Mouse (Mus musculus) midbrain, embryonic 14.5 days (tissue): ENCODE data around the gene Dgat2. TPM values are rescaled to one million over a fixed set of nuclear protein-coding genes. Genes with fewer than 3 reads are reported as not detected.

Source experiments
- ATAC-seq: fragments of 200-750 bp; cut with Nextera tagmentation; 2 replicates; pipeline ENCODE4 v1.8.0; 2017; ENCODE audit warnings: moderate number of reproducible peaks, moderate library complexity; ENCODE audit not compliant: low FRiP score, low TSS enrichment
- DNase-seq: peaks from one replicate; pipeline ENCODE4 v3.0.0-alpha.2; 2015
- H3K27ac ChIP-seq: fragments of 300-500 bp; sonication (generic); replicated peaks from 2 replicates; pipeline ENCODE4 v1.5.1; 2014; ENCODE audit warnings: mild to moderate bottlenecking, low read depth, low read length, moderate library complexity
- H3K27me3 ChIP-seq: fragments of 300-500 bp; sonication (generic); 2 replicates; pipeline ENCODE4 v1.6.1; 2014; ENCODE audit warnings: low read length, control low read depth, mixed read lengths; ENCODE audit not compliant: control insufficient read depth, insufficient read depth
- H3K36me3 ChIP-seq: fragments of 300-500 bp; sonication (generic); 2 replicates; pipeline ENCODE4 v1.6.1; 2014; ENCODE audit warnings: low read length, control low read depth; ENCODE audit not compliant: control insufficient read depth, insufficient read depth
- H3K4me1 ChIP-seq: fragments of 300-500 bp; sonication (generic); 2 replicates; pipeline ENCODE4 v1.6.1; 2014; ENCODE audit warnings: mild to moderate bottlenecking, antibody characterized with exemption, low read length, control low read depth; ENCODE audit not compliant: control insufficient read depth, insufficient read depth
- H3K4me2 ChIP-seq: fragments of 300-500 bp; sonication (generic); 2 replicates; pipeline ENCODE4 v1.6.1; 2014; ENCODE audit warnings: mild to moderate bottlenecking, low read length, moderate library complexity
- H3K4me3 ChIP-seq: fragments of 300-500 bp; sonication (generic); replicated peaks from 2 replicates; pipeline ENCODE4 v1.5.1; 2014; ENCODE audit warnings: low read depth, low read length
- H3K9ac ChIP-seq: fragments of 300-500 bp; sonication (generic); replicated peaks from 2 replicates; pipeline ENCODE4 v1.6.1; 2014; ENCODE audit warnings: mild to moderate bottlenecking, low read length, moderate library complexity
- H3K9me3 ChIP-seq: fragments of 300-500 bp; sonication (generic); 2 replicates; pipeline ENCODE4 v1.6.1; 2016; ENCODE audit warnings: low read length, control low read depth, mixed read lengths; ENCODE audit not compliant: control insufficient read depth
- WGBS: fragments of 180-500 bp; shearing (Covaris S2); extraction: QIAGEN DNeasy Blood & Tissue Kit; methylation state at CpG from one replicate; pipeline ENCODE4 v1.1.7; 2014; 5-methylcytosine and 5-hydroxymethylcytosine counted together
- polyA plus RNA-seq: library from polyadenylated mRNA; unstranded; fragments of >200 nt; fragmentation: Nextera tagmentation; extraction: Ambion mirVana; gene quantifications from 2 replicates; pipeline ENCODE4 v1.2.1, GENCODE M21; 2014

Dgat2 gene
- polyA plus RNA-seq, 1 experiment from 2014 or later: 15.1 TPM

DNA sequence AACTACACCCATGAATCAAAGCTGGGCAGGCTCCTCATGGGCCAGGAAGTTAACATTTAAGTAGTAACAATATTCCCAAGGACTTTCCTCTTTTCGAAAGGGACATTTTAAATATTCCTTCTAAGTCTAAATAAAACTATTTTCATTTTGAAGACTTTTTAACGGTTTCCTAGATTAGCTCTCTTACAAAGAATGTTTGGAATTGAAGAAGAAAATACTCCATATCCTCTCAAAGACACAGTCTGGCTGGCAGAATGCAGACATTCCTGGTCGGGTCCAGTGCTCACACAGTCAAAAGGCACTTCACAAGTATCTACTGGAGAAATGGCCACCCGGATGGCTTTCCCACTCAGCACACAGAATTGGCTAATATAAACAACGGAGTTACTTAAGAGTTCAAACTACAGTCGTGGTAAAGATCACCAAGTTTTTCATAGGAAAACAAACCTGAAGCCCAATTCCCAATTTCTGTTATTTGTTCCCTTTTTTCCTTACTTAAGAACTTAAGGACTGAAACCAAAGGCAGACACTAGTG is 50.6 kb downstream of the Dgat2 start:
- H3K9me3 ChIP-seq: no peaks in the 10 kb centered on the region
- no peaks in the 10 kb centered on the region for H3K36me3 ChIP-seq
- H3K4me1 ChIP-seq: 0 out of 2 replicates have a peak, but pooled peaks cover 3% of the 10 kb centered on the region
- no peak overlapping the region for H3K27ac ChIP-seq
- H3K4me3 ChIP-seq: no peak overlapping the region
- no peak for ATAC-seq
- WGBS: 84% methylated on average over 6 of the region's 6 CpGs
- no peak overlapping the region for H3K4me2 ChIP-seq
- H3K27me3 ChIP-seq: no peaks in the 10 kb centered on the region
- no peak for DNase-seq
- no peak overlapping the region for H3K9ac ChIP-seq

GRCm38 (mm10) chr7:99128965-99129364 is 53.6 kb downstream of the Dgat2 start:
- H3K9ac ChIP-seq: no peak overlapping the region
- H3K36me3 ChIP-seq: no peaks in the 10 kb centered on the region
- H3K4me1 ChIP-seq: 0 out of 2 replicates have a peak, but pooled peaks cover 3% of the 10 kb centered on the region
- no peak overlapping the region for H3K27ac ChIP-seq
- DNase-seq (no peak), ATAC-seq (no peak)
- H3K27me3 ChIP-seq: no peaks in the 10 kb centered on the region
- no peak overlapping the region for H3K4me3 ChIP-seq
- H3K9me3 ChIP-seq: peaks cover 4% of the 10 kb centered on the region; the same call in 1 of the 2 replicates
- H3K4me2 ChIP-seq: no peak overlapping the region
- WGBS: 95% methylated on average over 8 of the region's 8 CpGs

DNA sequence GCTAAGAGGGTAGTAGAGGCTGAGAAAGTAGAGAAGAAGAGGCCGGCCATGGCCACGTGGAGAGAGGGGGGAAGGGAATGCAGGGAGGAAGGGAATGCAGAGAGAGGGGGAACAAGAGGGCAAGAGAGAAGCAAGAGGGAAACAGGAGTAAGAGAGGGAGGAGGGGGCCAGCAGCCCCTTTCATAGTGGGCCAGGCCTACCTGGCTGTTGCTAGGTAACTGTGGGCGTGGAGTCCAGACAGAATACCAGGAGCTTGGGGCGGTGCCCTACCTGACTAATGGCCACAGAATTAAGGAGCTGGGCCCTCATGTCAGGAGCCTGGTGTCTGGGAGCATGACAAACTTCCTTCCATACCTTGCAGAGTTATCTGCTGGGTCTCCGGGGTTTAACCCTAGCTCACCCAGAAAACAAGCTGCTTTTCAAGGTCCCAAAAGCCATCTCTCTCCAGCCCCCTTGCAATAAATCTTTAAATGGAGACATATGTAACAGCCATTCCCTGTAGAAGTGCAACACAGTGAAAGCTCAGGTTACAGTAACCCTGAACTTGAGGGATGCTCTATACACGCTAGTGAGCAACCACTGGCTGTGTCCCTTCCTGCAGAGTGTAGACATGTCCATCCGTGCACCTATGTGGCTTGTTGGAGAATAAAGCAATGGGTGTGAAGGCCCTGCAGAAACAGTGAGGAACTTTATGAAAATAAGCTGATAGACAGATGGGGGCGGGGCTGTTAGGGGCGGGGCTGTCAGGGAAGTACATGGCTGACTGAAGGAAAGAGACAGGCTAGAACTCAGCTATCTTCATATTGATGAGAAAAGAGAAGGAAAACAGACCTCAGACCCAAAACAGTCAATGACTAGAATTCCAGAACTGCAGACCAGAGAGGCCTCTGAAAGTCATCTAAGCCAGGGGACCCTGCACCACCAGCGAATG is 54.2 kb downstream of the Dgat2 start:
- H3K9ac ChIP-seq: no peak overlapping the region
- WGBS: 54% methylated on average over 10 of the region's 10 CpGs

GRCm38 (mm10) chr7:99126057-99126456 is 56.5 kb downstream of the Dgat2 start:
- 0 out of 2 replicates have a peak, but pooled peaks cover 3% of the 10 kb centered on the region for H3K4me1 ChIP-seq
- H3K9ac ChIP-seq: no peak overlapping the region
- WGBS: 86% methylated on average over 8 of the region's 8 CpGs
- H3K27ac ChIP-seq: no peak overlapping the region
- no peak overlapping the region for H3K4me3 ChIP-seq
- no peak overlapping the region for H3K4me2 ChIP-seq
- H3K9me3 ChIP-seq: peaks cover 4% of the 10 kb centered on the region; the same call in 1 of the 2 replicates
- no peaks in the 10 kb centered on the region for H3K36me3 ChIP-seq
- H3K27me3 ChIP-seq: no peaks in the 10 kb centered on the region
- DNase-seq: no peak
- no peak for ATAC-seq

More for the DNA sequence above, 54.2 kb downstream of the Dgat2 start:
- Histone ChIP-seq H3K36me3 (no peaks in the 10 kb centered on the region), H3K27ac (no peak overlapping the region), H3K4me1 (0 out of 2 replicates have a peak, but pooled peaks cover 3% of the 10 kb centered on the region), H3K4me2 (no peak overlapping the region), H3K9me3 (peaks cover 4% of the 10 kb centered on the region; the same call in 1 of the 2 replicates), H3K27me3 (no peaks in the 10 kb centered on the region), H3K4me3 (no peak overlapping the region)
- DNase-seq (no peak), ATAC-seq (no peak)

GRCm38 (mm10) chr7:99122651-99123050 is 59.9 kb downstream of the Dgat2 start:
- WGBS: 69% methylated on average over 5 of the region's 5 CpGs
- no peak overlapping the region for H3K9ac ChIP-seq

DNA sequence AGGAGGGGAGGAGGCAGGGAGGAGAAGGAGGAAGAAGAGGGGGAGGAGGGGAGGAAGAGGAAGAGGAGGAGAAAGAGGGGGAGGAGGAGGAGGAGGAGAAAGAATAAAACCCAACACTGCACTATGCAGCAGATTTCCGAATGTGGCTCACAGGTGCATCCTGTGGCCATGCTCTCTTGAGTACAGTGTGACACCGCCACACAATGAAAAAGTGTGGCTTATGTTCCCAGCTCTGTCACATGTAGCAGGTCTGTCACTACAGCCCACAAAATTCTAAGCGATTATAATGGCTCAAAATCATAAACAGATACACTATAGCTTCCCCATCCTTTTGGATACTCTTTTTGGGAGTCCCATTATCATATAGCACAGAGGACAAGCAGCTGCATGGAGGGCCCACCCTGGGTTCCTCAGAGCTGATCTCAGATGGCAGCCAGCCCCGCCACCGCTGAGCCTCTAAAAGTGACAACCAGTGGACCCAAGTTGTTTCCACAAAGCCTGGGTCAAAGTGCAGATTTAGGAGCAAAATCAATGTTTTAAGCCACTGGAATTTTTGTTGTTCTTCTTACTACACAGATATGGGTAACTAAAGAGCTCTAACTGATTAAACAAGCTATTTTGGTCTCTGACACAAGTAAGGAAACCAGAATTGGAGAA is 61.5 kb downstream of the Dgat2 start:
- Histone ChIP-seq H3K4me2 (no peak overlapping the region), H3K27ac (no peak overlapping the region), H3K36me3 (0 out of 2 replicates have a peak, but pooled peaks cover 2% of the 10 kb centered on the region), H3K9ac (no peak overlapping the region), H3K4me1 (no peaks in the 10 kb centered on the region), H3K9me3 (peaks cover 4% of the 10 kb centered on the region; the same call in 1 of the 2 replicates), H3K4me3 (no peak overlapping the region), H3K27me3 (no peaks in the 10 kb centered on the region)
- no peak for DNase-seq
- ATAC-seq: no peak
- 90% methylated on average over 5 of the region's 5 CpGs for WGBS

More at GRCm38 (mm10) chr7:99122651-99123050, 59.9 kb downstream of the Dgat2 start:
- Histone ChIP-seq H3K9me3 (peaks cover 4% of the 10 kb centered on the region; the same call in 1 of the 2 replicates), H3K36me3 (no peaks in the 10 kb centered on the region), H3K4me1 (0 out of 2 replicates have a peak, but pooled peaks cover 3% of the 10 kb centered on the region), H3K27me3 (no peaks in the 10 kb centered on the region), H3K27ac (no peak overlapping the region), H3K4me2 (no peak overlapping the region), H3K4me3 (no peak overlapping the region)
- ATAC-seq: no peak
- no peak for DNase-seq

- WGBS: 81% methylated on average over 4 of the region's 4 CpGs
- Histone ChIP-seq H3K9me3 (peaks cover 4% of the 10 kb centered on the region; the same call in 1 of the 2 replicates), H3K9ac (no peak overlapping the region), H3K4me3 (no peak overlapping the region), H3K36me3 (0 out of 2 replicates have a peak, but pooled peaks cover 2% of the 10 kb centered on the region), H3K4me1 (no peaks in the 10 kb centered on the region), H3K27me3 (no peaks in the 10 kb centered on the region), H3K27ac (no peak overlapping the region), H3K4me2 (no peak overlapping the region)
- DNase-seq: no peak
- ATAC-seq: no peak
Measured at GRCm38 (mm10) chr7:99120082-99120481, 62.4 kb downstream of the Dgat2 start.

GRCm38 (mm10) chr7:99116781-99117180 is 65.7 kb downstream of the Dgat2 start:
- Histone ChIP-seq H3K4me1 (no peaks in the 10 kb centered on the region), H3K4me3 (no peak overlapping the region), H3K9me3 (no peaks in the 10 kb centered on the region), H3K27me3 (no peaks in the 10 kb centered on the region), H3K9ac (no peak overlapping the region), H3K36me3 (0 out of 2 replicates have a peak, but pooled peaks cover 2% of the 10 kb centered on the region), H3K4me2 (no peak overlapping the region), H3K27ac (no peak overlapping the region)
- DNase-seq (no peak), ATAC-seq (no peak)
- WGBS: 78% methylated on average over 3 of the region's 3 CpGs
